Mouse (Mus musculus): Measurements from ENCODE around the gene Ccdc88c.
"Not testable (repeated sequence)": the region's sequence is repeated elsewhere in the genome, so short reads cannot be mapped to it uniquely, and the experiment has no call there.

Gene Ccdc88c

GRCm38 (mm10) chr12:101016412-101016928, 12.4 kb downstream of the Ccdc88c start:
- DNase-seq = no peak

GRCm38 (mm10) chr12:101015926-101016325, 12.9 kb downstream of the Ccdc88c start:
- DNase-seq = no peak

GRCm38 (mm10) chr12:101015165-101015560, 13.7 kb downstream of the Ccdc88c start:
- no peak for DNase-seq

GRCm38 (mm10) chr12:101014549-101015164, 14.2 kb downstream of the Ccdc88c start:
- no peak for DNase-seq

GRCm38 (mm10) chr12:101013668-101014067, 15.2 kb downstream of the Ccdc88c start:
- not testable (repeated sequence) for DNase-seq

- no peak for DNase-seq
Observed at GRCm38 (mm10) chr12:101013078-101013665, 15.7 kb downstream of the Ccdc88c start.

- DNase-seq = no peak
Observed at GRCm38 (mm10) chr12:101012197-101013077, 16.4 kb downstream of the Ccdc88c start.

GRCm38 (mm10) chr12:101011017-101011416, 17.8 kb downstream of the Ccdc88c start:
- no peak for DNase-seq

GRCm38 (mm10) chr12:101010148-101010920, 18.5 kb downstream of the Ccdc88c start:
- no peak for DNase-seq

- DNase-seq = no peak
Observed at GRCm38 (mm10) chr12:101009225-101009624, 19.6 kb downstream of the Ccdc88c start.

- DNase-seq = no peak
Observed at GRCm38 (mm10) chr12:101008648-101009047, 20.2 kb downstream of the Ccdc88c start.

- DNase-seq = peak; percentile 49
Observed at GRCm38 (mm10) chr12:101007968-101008481, 20.8 kb downstream of the Ccdc88c start.

- no peak for DNase-seq
Observed at GRCm38 (mm10) chr12:101007427-101007826, 21.4 kb downstream of the Ccdc88c start.

GRCm38 (mm10) chr12:101005665-101006420, 23.0 kb downstream of the Ccdc88c start:
- DNase-seq = no peak

- no peak for DNase-seq
Observed at GRCm38 (mm10) chr12:101004982-101005381, 23.9 kb downstream of the Ccdc88c start.

- DNase-seq = no peak
Observed at GRCm38 (mm10) chr12:101002801-101003513, 25.9 kb downstream of the Ccdc88c start.

GRCm38 (mm10) chr12:100999061-100999954, 29.5 kb downstream of the Ccdc88c start:
- DNase-seq = no peak

GRCm38 (mm10) chr12:100998564-100998962, 30.3 kb downstream of the Ccdc88c start:
- DNase-seq = no peak

- DNase-seq = no peak
Observed at GRCm38 (mm10) chr12:100997830-100998563, 30.9 kb downstream of the Ccdc88c start.
